Mouse (Mus musculus): ENCODE results near the gene 1700003E16Rik. TPM values are rescaled to one million over a fixed set of nuclear protein-coding genes. Genes with fewer than 3 reads are reported as not detected.

Gene 1700003E16Rik
- not detected for polyA plus RNA-seq (2014; fragmentation: Illumina TruSeq; extraction: RNeasy Lipid Tissue Mini Kit (QIAGEN cat#74804); ENCODE audit: low read depth, low replicate concordance)

DNA sequence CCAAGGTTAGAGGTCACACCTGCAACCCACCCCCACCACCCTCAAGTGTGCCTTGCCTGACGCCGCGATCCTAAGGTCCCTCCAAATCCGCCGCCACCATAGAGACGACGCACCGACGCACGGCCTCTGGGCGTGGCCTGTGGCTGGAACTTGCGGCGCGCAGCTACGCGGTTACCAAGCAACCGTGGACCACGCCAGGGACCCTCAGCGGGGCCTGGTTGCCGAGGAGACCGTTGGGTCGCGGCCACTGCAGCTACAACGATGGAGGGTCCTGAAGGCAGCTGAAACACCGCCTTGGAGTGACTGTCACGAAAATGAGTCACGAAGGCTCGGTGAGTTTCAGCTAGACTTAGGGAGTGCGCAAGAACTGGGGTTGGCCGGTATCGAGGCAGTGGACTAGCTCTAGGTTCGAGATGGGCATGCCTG is at the start of gene 1700003E16Rik, which contains the start of gene Wdr54:
Gene 1700003E16Rik (plus strand): TSS at position 146 of the 426 bp plus-strand sequence.
Gene Wdr54 (minus strand): TSS at position 139 of the 426 bp plus-strand sequence.

DNA sequence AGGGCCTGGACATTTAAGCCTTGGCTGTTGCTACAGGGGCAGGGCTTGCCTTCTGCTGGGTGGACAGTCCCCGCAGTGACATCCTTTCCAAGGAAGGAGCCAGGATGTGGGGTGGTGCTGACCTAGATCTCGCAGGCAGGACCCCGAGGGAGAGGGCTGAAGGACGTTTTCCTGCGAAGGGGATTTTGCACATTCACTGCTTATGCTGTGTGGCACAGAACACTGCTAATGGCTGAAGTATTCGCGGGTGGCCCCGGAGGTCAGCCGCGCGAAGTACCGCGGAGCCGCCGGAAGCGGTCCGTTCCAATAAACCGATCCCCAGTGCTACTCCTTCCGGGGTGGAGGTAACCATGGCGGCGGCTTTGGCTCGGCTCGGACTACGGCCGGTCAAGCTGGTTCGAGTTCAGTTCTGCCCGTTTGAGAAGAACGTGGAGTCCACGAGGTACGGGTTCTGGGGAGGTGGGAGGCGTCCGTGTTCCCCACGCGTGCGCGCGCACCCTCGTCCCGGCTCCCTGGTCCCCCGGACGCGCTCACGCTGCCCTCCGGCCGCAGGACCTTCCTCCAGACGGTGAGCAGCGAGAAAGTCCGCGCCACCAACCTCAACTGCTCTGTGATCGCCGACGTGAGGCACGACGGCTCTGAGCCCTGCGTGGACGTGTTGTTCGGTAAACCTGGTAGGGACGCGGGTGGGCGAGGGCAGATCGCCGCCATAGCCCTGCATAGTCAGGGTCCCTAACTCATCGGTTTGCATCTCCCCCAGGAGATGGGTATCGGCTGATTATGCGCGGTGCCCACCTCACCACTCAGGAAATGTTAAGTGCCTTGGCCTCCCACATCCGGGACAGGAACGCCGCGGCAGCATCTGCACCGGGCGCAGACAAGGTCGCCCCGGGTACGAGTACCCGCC is 47.2 kb upstream of the 1700003E16Rik start, which contains the start of gene Mrpl53:
Gene Mrpl53 (plus strand): TSS at position 279 of the 907 bp plus-strand sequence.

DNA sequence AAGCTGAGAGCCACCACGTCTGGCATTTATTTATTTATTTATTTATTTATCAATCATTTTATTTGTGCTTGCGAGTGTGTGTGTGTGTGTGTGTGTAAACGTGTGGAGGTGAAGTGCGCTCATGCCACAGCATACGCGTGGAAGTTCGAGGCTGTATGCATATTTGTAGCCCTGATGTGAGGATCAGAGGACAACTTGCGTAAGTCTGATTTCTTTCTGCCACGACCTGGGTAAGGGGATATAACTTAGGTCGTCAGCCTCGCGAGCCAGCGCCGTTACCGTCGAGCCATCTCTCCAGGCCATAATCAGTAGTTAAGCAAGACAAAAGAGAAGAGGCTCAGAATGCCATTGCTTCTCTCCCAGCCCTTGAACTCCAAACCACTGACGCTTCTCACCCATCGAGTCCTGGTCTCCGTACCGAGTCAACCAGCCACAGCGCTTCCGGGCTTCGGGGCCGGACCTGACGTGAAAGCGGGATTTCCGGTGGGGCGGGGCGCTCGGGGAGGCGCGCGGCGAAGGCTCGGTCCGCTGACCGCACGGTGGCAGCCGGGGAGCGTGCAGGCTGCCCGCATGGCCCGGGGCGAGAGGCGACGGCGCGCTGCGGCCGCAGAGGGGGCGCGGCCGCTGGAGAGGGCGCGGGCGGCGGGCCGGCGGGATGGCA is 41.1 kb upstream of the 1700003E16Rik start, which contains the start of gene Mogs:
Gene Mogs (plus strand): TSS at position 486 of the 661 bp plus-strand sequence.

DNA sequence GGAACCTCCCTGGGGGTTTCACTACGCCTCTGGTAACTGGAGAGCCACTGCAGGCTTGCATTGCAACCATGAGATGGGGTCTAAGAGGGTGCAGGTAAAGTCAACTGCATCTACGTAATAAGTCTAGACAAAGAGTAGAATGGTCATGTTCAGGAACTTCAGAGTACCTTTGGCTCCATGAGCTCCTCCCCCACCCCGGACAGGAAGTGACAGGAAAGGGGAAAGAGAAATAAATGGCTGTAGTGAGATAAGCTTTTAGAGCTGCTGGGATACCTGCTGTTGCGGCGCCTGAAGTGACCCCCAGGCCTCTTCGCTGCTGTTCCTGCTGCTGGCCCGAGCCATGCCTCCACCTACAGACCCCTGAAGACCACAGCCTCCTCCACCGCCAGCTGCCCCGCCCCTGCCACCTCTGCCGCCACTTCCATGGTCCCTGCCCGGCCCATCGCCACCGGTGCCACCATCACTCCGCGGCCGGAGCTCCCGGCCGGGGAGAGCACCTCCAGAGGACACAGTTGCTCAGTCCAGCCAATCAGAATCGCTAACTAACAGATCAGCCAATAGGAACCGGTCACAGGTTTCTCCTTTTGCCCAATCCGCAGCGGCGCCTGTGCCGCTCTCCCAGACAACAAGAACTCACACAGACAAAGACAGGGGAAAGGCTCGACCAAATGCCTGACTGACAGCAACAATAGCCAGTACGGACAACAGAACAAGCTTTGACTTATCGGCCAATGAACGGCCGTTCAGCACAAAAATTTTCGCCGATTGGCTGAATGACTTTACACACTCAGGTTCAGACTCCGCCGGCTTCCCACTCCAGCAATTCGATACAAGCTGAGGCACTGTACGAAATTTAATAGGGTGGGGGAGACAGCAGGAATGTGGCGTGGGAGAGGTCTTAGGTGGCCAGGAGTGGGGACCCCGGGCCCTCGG is 35.0 kb upstream of the 1700003E16Rik start, which contains the start of gene Wbp1:
Gene Wbp1 (minus strand): TSS at position 630 of the 933 bp plus-strand sequence.

GRCm38 (mm10) chr6:83125331-83125730 is 30.9 kb upstream of the 1700003E16Rik start, which contains the start of gene Ino80b:
Ino80b (minus strand) TSS chr6:83125431.

DNA sequence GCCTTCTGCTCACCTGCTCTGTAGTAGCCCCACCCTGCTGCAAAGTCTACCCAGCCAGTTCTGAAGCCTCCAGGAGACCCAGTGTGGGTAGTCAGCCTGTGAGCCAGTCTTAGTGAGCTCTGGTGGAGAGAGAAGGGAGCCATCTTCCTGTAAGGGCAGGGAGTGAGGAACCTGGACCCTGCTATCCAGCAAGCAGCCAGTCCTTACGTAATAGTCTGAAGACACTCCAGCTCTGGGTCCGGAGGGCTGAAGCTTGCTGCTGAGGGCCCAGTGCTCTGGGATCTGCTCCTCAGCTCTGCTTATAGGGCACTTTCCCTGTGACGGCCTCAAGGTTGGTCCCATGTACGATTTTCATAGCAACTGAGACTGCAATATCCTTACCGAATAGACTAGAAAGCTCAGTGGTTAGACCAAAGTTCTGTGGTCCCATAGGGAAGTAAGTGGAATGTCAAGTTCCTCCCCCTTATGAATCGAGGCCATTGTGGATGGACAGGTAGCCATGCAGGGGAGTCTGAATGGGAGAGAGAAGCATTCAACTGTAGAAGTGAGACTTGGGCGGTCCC is 21.2 kb upstream of the 1700003E16Rik start, which contains the start of gene Rtkn:
Gene Rtkn (plus strand): TSS at position 513 of the 563 bp plus-strand sequence.

DNA sequence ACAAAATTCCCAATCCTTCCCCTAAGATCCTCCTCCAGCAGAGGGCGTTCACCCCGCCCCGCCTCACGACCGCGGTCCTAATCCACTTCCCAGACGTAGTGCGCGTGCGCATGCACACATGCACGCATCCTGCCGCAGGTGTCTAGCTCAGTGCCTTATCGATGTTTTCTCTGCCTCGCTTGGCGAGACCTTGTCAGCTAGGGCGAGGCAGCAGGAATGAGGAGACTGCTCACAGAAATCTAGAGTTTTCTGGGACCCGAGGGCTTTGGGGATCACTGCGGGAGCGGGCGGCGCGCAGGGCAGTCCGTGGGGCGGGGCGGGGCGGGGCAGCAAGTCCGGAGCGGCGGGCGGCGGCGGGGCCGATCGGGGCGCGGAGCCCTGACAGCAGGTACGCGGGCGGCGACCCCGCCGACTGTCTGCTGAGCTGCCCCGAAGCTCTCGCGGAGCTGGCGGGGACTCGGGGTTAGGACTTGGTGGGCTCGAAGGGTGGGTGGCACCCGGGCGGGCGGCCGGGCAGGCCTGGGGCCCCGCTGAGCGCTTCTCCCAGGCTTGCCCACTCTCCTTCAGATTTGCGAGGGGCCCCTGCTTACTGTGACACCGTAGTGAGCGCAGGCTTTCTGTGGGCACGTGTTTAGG is 9.5 kb downstream of the 1700003E16Rik start, which contains the start of gene Dctn1:
Gene Dctn1 (plus strand): TSS at position 314 of the 636 bp plus-strand sequence.

Other genes starting within 250 kb of the 1700003E16Rik start
- not detected for gene Sema4f, start 216.6 kb upstream of the 1700003E16Rik start, polyA plus RNA-seq (2014; fragmentation: Illumina TruSeq; extraction: RNeasy Lipid Tissue Mini Kit (QIAGEN cat#74804); ENCODE audit: low read depth, low replicate concordance)
- gene M1ap, start 209.5 kb upstream of the 1700003E16Rik start, polyA plus RNA-seq (2014; fragmentation: Illumina TruSeq; extraction: RNeasy Lipid Tissue Mini Kit (QIAGEN cat#74804); ENCODE audit: low read depth, low replicate concordance), result not detected
- not detected for gene Dok1, start 122.9 kb upstream of the 1700003E16Rik start, polyA plus RNA-seq (2014; fragmentation: Illumina TruSeq; extraction: RNeasy Lipid Tissue Mini Kit (QIAGEN cat#74804); ENCODE audit: low read depth, low replicate concordance)
- gene Loxl3, start 122.2 kb upstream of the 1700003E16Rik start, polyA plus RNA-seq (2014; fragmentation: Illumina TruSeq; extraction: RNeasy Lipid Tissue Mini Kit (QIAGEN cat#74804); ENCODE audit: low read depth, low replicate concordance), result 1.3 TPM
- gene Aup1, start 101.9 kb upstream of the 1700003E16Rik start, polyA plus RNA-seq (2014; fragmentation: Illumina TruSeq; extraction: RNeasy Lipid Tissue Mini Kit (QIAGEN cat#74804); ENCODE audit: low read depth, low replicate concordance), result 9.0 TPM
- 3.9 TPM for gene Htra2, start 101.1 kb upstream of the 1700003E16Rik start, polyA plus RNA-seq (2014; fragmentation: Illumina TruSeq; extraction: RNeasy Lipid Tissue Mini Kit (QIAGEN cat#74804); ENCODE audit: low read depth, low replicate concordance)
- gene Dqx1, start 98.6 kb upstream of the 1700003E16Rik start, polyA plus RNA-seq (2014; fragmentation: Illumina TruSeq; extraction: RNeasy Lipid Tissue Mini Kit (QIAGEN cat#74804); ENCODE audit: low read depth, low replicate concordance), result 0.17 TPM
- not detected for gene Tlx2, start 86.1 kb upstream of the 1700003E16Rik start, polyA plus RNA-seq (2014; fragmentation: Illumina TruSeq; extraction: RNeasy Lipid Tissue Mini Kit (QIAGEN cat#74804); ENCODE audit: low read depth, low replicate concordance)
- gene Pcgf1, start 78.5 kb upstream of the 1700003E16Rik start, polyA plus RNA-seq (2014; fragmentation: Illumina TruSeq; extraction: RNeasy Lipid Tissue Mini Kit (QIAGEN cat#74804); ENCODE audit: low read depth, low replicate concordance), result 9.9 TPM
- not detected for gene Lbx2, start 70.0 kb upstream of the 1700003E16Rik start, polyA plus RNA-seq (2014; fragmentation: Illumina TruSeq; extraction: RNeasy Lipid Tissue Mini Kit (QIAGEN cat#74804); ENCODE audit: low read depth, low replicate concordance)
- not detected for gene Ccdc142, start 54.8 kb upstream of the 1700003E16Rik start, polyA plus RNA-seq (2014; fragmentation: Illumina TruSeq; extraction: RNeasy Lipid Tissue Mini Kit (QIAGEN cat#74804); ENCODE audit: low read depth, low replicate concordance)
- 1.6 TPM for gene Gm42688, start 54.8 kb upstream of the 1700003E16Rik start, polyA plus RNA-seq (2014; fragmentation: Illumina TruSeq; extraction: RNeasy Lipid Tissue Mini Kit (QIAGEN cat#74804); ENCODE audit: low read depth, low replicate concordance)
- 40.2 TPM for gene Mrpl53, start 47.4 kb upstream of the 1700003E16Rik start, polyA plus RNA-seq (2014; fragmentation: Illumina TruSeq; extraction: RNeasy Lipid Tissue Mini Kit (QIAGEN cat#74804); ENCODE audit: low read depth, low replicate concordance)
- 3.9 TPM for gene Mogs, start 40.9 kb upstream of the 1700003E16Rik start, polyA plus RNA-seq (2014; fragmentation: Illumina TruSeq; extraction: RNeasy Lipid Tissue Mini Kit (QIAGEN cat#74804); ENCODE audit: low read depth, low replicate concordance)
- 5.9 TPM for gene Wbp1, start 34.8 kb upstream of the 1700003E16Rik start, polyA plus RNA-seq (2014; fragmentation: Illumina TruSeq; extraction: RNeasy Lipid Tissue Mini Kit (QIAGEN cat#74804); ENCODE audit: low read depth, low replicate concordance)
- not detected for gene Ino80b, start 31.0 kb upstream of the 1700003E16Rik start, polyA plus RNA-seq (2014; fragmentation: Illumina TruSeq; extraction: RNeasy Lipid Tissue Mini Kit (QIAGEN cat#74804); ENCODE audit: low read depth, low replicate concordance)
- gene Rtkn, start 20.9 kb upstream of the 1700003E16Rik start, polyA plus RNA-seq (2014; fragmentation: Illumina TruSeq; extraction: RNeasy Lipid Tissue Mini Kit (QIAGEN cat#74804); ENCODE audit: low read depth, low replicate concordance), result 0.58 TPM
- gene Wdr54, start within 50 bp of the 1700003E16Rik start, polyA plus RNA-seq (2014; fragmentation: Illumina TruSeq; extraction: RNeasy Lipid Tissue Mini Kit (QIAGEN cat#74804); ENCODE audit: low read depth, low replicate concordance), result 0.41 TPM
- 14.2 TPM for gene Dctn1, start 9.5 kb downstream of the 1700003E16Rik start, polyA plus RNA-seq (2014; fragmentation: Illumina TruSeq; extraction: RNeasy Lipid Tissue Mini Kit (QIAGEN cat#74804); ENCODE audit: low read depth, low replicate concordance)
- not detected for gene Slc4a5, start 63.4 kb downstream of the 1700003E16Rik start, polyA plus RNA-seq (2014; fragmentation: Illumina TruSeq; extraction: RNeasy Lipid Tissue Mini Kit (QIAGEN cat#74804); ENCODE audit: low read depth, low replicate concordance)
- 8.0 TPM for gene Mthfd2, start 169.5 kb downstream of the 1700003E16Rik start, polyA plus RNA-seq (2014; fragmentation: Illumina TruSeq; extraction: RNeasy Lipid Tissue Mini Kit (QIAGEN cat#74804); ENCODE audit: low read depth, low replicate concordance)
- 205 TPM for gene Mob1a, start 169.6 kb downstream of the 1700003E16Rik start, polyA plus RNA-seq (2014; fragmentation: Illumina TruSeq; extraction: RNeasy Lipid Tissue Mini Kit (QIAGEN cat#74804); ENCODE audit: low read depth, low replicate concordance)
- 147 TPM for gene Bola3, start 192.7 kb downstream of the 1700003E16Rik start, polyA plus RNA-seq (2014; fragmentation: Illumina TruSeq; extraction: RNeasy Lipid Tissue Mini Kit (QIAGEN cat#74804); ENCODE audit: low read depth, low replicate concordance)